Mouse (Mus musculus): ENCODE data around the gene Ptprt.

DNA sequence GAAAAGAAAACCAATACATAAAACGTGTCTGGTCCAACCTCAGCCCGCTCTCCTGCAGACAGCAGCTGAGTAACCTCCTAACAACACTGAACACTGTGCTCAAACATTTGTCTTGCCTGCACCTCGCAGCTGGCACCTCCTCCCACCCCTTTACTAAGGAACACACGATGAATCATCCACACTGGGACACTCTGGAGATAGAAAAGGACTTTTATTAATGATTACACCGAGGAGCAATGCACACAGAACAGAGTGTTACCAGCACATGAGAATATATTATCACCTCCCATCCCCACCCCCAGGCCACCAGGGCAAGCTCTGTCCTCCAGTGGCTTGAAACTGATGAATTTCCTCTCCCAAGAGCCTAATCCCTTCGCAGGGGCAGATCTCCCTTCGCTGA is 230.8 kb downstream of the Ptprt start:
- no peak for TF ChIP-seq CTCF (IDR thresholded peaks at IDR 0.05)
- TF ChIP-seq POLR2A (IDR thresholded peaks at IDR 0.05; ENCODE audit: insufficient read depth, low read depth, low read length), result no peak
- no peak for TF ChIP-seq EP300 (IDR thresholded peaks at IDR 0.05; ENCODE audit: insufficient read depth, low read depth, low read length)

All from heart, adult 2 months (tissue).